Mouse (Mus musculus) c-Kit-negative CD71-positive TER-119-positive erythroid progenitor cells, embryonic 14.5 days (primary cell): ENCODE data around the gene Slc9a7.

Experiments
- DNase-seq: peaks from one replicate; pipeline ENCODE4 v3.0.0-alpha.2; 2013; ENCODE audit warnings: low read depth, low spot score

The Slc9a7 gene

GRCm38 (mm10) chrX:20157519-20157918 is 134.1 kb downstream of the Slc9a7 start:
- no peak for DNase-seq

- DNase-seq, result no peak
Measured at GRCm38 (mm10) chrX:20129466-20129865, 162.1 kb downstream of the Slc9a7 start.

GRCm38 (mm10) chrX:20128951-20129350 is 162.7 kb downstream of the Slc9a7 start:
- DNase-seq, result no peak

- DNase-seq, result no peak
Measured at GRCm38 (mm10) chrX:20125481-20125880, 166.1 kb downstream of the Slc9a7 start.

- DNase-seq, result no peak
Measured at GRCm38 (mm10) chrX:20117717-20118116, 173.9 kb downstream of the Slc9a7 start.

GRCm38 (mm10) chrX:20070196-20070595 is 221.4 kb downstream of the Slc9a7 start:
- DNase-seq, result no peak

- no peak for DNase-seq
Measured at GRCm38 (mm10) chrX:20066636-20067035, 225.0 kb downstream of the Slc9a7 start.

GRCm38 (mm10) chrX:20061764-20062480 is 229.7 kb downstream of the Slc9a7 start:
- DNase-seq, result no peak

- no peak for DNase-seq
Measured at GRCm38 (mm10) chrX:20060769-20061315, 230.8 kb downstream of the Slc9a7 start.

GRCm38 (mm10) chrX:20060096-20060768 is 231.4 kb downstream of the Slc9a7 start:
- no peak for DNase-seq

- no peak for DNase-seq
Measured at GRCm38 (mm10) chrX:20059381-20059971, 232.1 kb downstream of the Slc9a7 start, which contains the start of gene Chst7. Gene Chst7 (plus strand): TSS chrX:20059560.
